Mouse (Mus musculus) cerebellum, adult 8-10 months (tissue): Measurements from ENCODE around the gene Metrnl.
"Not testable (repeated sequence)": the region's sequence is repeated elsewhere in the genome, so short reads cannot be mapped to it uniquely, and the experiment has no call there.

Experiments
- DNase-seq: peaks from one replicate; pipeline ENCODE4 v3.0.0; 2022

The Metrnl gene

DNA sequence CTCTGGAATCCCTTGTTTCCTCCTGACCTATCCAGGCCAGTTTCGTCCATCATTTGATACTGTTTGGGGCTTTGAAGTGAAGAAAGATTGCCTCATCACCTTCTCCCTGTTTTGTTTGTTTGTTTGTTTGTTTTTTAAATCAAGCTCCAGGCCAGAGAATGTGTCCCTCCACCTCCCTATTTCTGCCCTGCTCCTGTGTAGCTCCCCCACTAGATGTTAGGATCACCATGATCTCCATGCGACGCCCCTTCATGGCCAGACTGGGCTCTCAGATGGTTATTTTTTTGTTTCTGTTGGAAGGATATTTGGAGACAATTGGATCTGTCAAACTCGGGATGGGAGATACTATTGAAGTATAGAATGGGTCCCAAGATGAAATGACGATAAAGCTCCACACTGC is at the start of gene Metrnl:
TSS of gene Metrnl (plus strand) at position 301 of the 400 bp plus-strand sequence.
- no peak for DNase-seq

DNA sequence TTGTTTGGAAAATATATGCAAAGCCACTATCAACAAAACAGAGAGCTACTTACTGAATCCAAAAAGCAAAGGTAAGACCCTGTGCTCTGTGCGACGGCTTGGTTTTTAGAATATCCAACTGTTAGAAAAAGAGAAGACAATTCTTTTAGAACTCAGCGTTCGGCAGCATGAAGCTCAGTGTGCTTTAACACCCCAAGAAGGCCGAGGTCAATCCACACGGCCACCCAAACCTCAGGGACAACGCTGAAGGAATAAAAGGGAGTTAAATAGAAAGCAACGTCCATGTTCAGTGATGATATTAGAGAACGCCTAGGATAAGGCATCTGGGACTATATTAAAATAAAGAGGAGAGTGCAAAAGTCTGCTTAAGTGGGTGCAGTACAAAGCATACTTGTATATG is 49.8 kb upstream of the Metrnl start:
- no peak for DNase-seq

GRCm38 (mm10) chr11:121651983-121652382 is 49.4 kb upstream of the Metrnl start:
- DNase-seq, result no peak

DNA sequence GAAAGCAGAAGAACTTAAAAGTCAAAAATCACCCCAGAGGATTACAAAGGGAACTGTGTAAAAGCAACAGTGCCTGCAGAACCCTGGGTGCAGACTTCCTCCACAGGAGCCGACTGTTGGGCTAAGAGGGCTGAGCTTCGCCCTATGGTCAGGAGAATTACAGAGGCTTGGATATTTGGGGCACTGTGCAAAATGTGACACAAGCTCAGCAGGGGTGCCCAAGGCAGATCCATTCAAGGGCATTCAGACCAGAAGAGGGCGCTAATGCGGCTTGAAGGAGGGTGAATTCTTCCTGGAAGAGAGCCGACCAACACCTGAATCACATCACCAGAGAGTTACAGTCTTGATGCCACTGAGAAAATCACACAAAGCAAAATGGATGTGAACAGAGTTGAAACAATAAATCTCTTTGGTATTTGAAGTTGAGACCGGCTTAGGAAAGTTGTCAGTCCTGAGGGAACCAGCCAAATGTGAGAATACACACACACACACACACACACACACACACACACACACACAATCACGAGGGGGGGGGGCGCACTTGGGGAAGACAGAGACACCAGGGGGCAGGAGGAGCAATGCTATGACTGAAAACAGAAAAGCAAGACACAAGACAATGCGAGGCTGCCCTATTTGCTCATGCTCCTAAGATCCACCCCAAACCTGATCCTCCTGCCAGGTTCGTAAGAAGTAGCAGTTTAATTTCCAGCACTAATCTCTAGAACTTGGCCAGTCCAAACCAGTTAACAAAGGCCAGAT is 48.6 kb upstream of the Metrnl start:
- DNase-seq, result peak; percentile 49

DNA sequence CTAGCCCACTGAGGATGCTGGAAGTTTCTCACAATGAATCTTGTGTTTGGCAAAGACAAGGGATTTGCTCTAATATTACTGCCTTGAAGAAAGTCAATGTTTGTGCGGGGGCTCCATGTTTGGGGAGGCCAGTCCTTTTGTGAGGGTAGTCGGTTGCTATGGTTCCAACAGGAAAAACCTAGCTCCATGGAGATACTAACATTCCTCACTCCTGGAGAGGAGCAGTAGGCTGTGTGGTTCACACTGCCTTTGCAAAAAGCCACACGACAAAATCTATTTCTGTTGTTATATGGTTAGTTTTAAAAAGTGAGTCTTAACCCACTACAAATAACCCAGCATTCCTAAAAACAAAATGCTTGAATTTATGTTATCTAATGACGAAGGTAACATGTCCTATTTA is 47.7 kb upstream of the Metrnl start:
- no peak for DNase-seq

DNA sequence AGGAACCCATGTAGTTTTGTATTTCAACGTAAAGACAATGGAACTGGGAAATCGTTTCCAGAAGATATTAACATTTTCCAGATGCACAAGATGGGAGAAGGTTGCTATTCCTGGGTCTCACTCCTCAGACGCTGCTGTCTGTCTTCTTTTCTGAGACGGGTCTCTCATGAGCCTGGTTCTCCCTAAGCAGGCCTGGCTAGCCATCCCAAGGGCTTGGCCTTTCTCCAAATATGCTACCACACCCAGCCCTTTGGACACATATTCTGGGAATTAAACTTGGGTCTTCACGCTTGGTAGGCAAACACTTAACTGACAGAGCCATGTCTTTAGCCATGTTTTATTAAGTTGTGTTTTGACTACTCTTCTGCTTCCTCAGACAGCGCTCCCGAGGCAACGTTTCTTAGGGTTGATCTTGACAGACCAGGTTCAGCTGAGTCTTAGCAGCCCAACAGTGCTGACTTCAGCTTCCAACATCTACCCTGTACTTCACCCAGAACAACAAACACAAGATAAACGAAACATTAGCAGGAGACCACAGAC is 46.9 kb upstream of the Metrnl start:
- no peak for DNase-seq

GRCm38 (mm10) chr11:121655166-121655806 is 46.1 kb upstream of the Metrnl start:
- DNase-seq, result no peak

- no peak for DNase-seq
Observed at GRCm38 (mm10) chr11:121655807-121656511, 45.4 kb upstream of the Metrnl start.

GRCm38 (mm10) chr11:121658151-121658550 is 43.2 kb upstream of the Metrnl start:
- DNase-seq, result no peak

- not testable (repeated sequence) for DNase-seq
Observed at GRCm38 (mm10) chr11:121660604-121661003, 40.7 kb upstream of the Metrnl start.

- DNase-seq, result no peak
Observed at GRCm38 (mm10) chr11:121661116-121661515, 40.2 kb upstream of the Metrnl start.

DNA sequence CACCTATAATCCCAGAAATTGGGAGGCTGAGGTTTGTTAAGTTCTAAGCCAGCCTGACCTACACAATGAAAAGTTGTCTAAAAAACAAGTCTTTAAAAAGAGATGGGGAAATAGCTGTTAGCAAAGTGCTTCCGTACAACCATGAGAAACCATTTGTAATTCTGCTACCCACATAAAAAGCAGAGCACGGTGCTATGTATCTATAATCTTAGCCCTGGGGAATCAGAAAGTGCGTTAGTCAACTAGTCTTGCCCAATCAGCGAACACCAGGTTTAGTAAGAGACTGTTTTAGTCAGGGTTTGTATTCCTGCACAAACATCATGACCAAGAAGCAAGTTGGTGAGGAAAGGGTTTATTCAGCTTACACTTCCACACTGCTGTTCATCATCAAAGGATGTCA is 33.8 kb upstream of the Metrnl start:
- no peak for DNase-seq

GRCm38 (mm10) chr11:121668776-121669175 is 32.6 kb upstream of the Metrnl start:
- DNase-seq, result no peak

- no peak for DNase-seq
Observed at GRCm38 (mm10) chr11:121670926-121671325, 30.4 kb upstream of the Metrnl start.

GRCm38 (mm10) chr11:121672312-121672989 is 28.9 kb upstream of the Metrnl start:
- no peak for DNase-seq

DNA sequence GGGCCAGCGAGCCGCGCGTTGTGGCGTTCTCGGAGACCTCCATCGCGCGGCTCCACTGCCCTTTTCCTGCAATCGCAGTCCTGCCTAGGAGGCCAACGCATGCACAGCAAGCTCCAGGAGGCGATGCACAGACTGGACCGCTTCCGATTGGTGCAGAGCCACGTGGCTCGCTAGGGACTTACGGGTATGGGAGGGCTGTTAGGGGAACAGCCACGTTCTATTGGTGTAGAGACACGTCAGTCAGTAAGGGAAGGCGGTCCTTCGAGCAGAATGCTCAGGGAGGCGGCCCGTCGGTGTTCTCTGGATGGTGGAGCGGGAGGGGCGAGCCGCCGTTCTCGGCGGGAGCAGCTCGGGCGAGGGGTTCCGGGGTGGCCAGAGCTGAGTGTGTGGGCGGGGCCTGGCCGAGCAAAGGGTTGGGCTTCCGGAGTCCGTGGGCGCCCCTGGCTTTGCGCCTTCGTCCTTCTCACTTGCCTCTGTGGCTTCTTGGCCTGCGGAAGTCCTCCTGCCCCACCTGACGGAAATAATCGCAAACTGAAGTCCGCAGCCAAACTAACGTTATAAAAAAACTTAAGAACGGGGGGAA is 28.3 kb upstream of the Metrnl start, which contains the start of gene B3gntl1:
TSS of gene B3gntl1 (minus strand) at position 164 of the 583 bp plus-strand sequence.
- DNase-seq, result peak; percentile 100

- no peak for DNase-seq
Observed at GRCm38 (mm10) chr11:121673629-121674028, 27.7 kb upstream of the Metrnl start.

DNA sequence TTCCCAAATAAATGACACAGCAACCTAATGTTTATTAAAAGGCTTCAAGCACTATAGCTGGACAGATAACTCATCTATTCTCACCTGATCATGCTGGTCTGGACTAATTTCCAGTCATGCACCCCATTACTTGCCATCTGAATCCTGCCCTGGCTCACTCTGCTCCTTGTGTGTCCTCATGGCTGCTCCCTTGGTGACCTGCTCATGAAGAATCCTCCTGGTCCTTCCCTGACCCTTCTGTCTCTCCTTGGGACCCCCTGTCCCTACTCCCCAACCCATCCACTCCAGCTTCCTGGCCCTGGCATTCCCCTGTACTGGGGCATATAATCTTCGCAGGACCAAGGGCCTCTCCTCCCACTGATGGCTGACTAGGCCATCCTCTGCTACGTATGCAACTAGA is 24.5 kb upstream of the Metrnl start:
- no peak for DNase-seq

DNA sequence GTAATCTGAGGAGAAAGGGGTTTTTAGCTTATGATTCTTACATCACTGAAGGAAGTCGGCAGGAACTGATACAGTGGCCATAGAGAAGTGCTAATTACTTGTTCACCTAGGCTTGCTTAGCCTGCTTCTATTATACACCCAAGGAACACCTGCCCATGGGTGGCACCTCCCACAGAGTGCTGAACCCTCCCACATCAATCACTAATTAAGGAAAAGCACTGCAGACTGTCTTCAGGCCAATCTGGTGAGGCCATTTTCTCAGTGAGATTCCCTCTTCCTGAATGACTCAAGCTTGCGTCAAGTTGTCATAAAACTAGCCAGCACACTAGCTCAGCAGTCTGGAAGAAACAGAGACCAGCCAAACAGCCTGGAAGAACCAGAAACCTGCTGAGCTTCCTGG is 21.8 kb upstream of the Metrnl start:
- no peak for DNase-seq

GRCm38 (mm10) chr11:121680750-121681149 is 20.6 kb upstream of the Metrnl start:
- peak; percentile 21 for DNase-seq

DNA sequence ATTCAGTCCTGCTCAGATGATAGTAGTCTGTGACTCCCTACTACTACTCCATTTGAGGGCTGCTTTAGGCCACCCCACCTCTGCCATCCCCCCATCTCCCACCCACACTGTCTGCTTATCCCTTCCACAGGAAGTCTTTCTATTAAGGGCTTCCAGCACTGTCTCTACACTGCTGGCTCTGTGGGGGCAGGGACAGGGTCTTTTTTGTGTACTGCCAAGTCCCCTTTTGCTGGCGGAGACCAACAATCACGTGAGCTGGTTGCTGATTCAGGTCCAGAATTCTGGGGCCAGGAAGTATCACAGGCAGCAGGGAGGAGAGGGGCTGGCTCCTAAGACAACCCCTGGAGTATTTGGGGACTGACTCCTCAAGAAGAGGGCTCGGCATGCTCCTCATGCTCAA is 18.1 kb upstream of the Metrnl start:
- DNase-seq, result no peak

GRCm38 (mm10) chr11:121685491-121686001 is 15.8 kb upstream of the Metrnl start:
- DNase-seq, result no peak
